Mouse (Mus musculus): ENCODE results near the gene Casz1.

GRCm38 (mm10) chr4:148969610-148970009 lies 165.4 kb downstream of the Casz1 start:
- no peak for TF ChIP-seq ZC3H11A (IDR thresholded peaks at IDR 0.05; ENCODE audit: borderline replicate concordance, low read depth, low read length)
- no peak for TF ChIP-seq MAFK (IDR thresholded peaks at IDR 0.05; ENCODE audit: insufficient read depth, low read depth, low read length)
- TF ChIP-seq HCFC1 (IDR thresholded peaks at IDR 0.05; ENCODE audit: borderline replicate concordance, insufficient read depth, low read length) = no peak
- TF ChIP-seq ZNF384 (IDR thresholded peaks at IDR 0.05; ENCODE audit: low read depth, low read length) = no peak
- no peak for TF ChIP-seq CHD2 (IDR thresholded peaks at IDR 0.05; ENCODE audit: low read depth, low read length)

All from ES-E14 (cell line).